Mouse (Mus musculus): ENCODE results near the gene Tst.

- no peak for TF ChIP-seq CTCF (IDR thresholded peaks at IDR 0.05; ENCODE audit: low read depth)
- TF ChIP-seq EP300 (optimal IDR thresholded peaks at IDR 0.05) = no peak
These were observed 23.4 kb upstream of the Tst start for GRCm38 (mm10) chr15:78429139-78429459.

All from stomach, postnatal 0 days (tissue).